ENCODE assay signal across 14 mouse cellular contexts in the genomic region with DNA sequence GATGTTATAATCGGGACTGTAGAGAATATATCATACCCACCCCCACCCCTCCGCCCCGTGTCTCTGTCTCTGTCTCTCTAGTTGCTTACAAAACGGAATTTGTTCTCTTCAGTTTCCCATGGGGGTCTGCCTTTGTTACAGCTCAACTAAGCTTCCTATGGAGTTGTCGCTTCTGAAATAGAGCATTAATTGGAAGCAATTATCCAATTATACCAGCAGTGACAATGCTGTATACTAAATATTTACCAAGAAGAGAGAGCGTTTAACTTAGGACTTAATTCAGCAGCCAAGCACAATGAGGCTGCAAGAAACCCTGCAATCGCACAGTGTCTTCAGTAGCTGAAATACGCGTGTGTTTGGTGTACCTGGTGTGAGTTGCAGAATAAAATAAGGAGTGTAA. TPM values are rescaled to one million over a fixed set of nuclear protein-coding genes. Genes with fewer than 3 reads are reported as not detected.
A peak's percentile ranks its signal among the peaks of the same experiment; 100 is the strongest.
DNase-seq lines count a peak whose midpoint lies in the region; ATAC-seq and TF ChIP-seq lines count a peak whose summit lies in the region.
"Had no signal": no experiment of that assay in that cellular context is flagged by ENCODE, and none has a peak within 500 bp of the region (broad histone marks: within the 10 kb centered on the region; RNA-seq: fewer than 3 reads in every experiment).

No protein-coding gene starts in this region.

- ATAC-seq in forebrain, postnatal 0 days = no peak
- no peak for ATAC-seq in midbrain, embryonic 11.5 days (ENCODE audit: low FRiP score)

- no peaks in the 10 kb centered on the region for H3K27me3 ChIP-seq in forebrain, postnatal 0 days (ENCODE audit: insufficient read depth, low read length)
- H3K27me3 ChIP-seq in midbrain, embryonic 11.5 days (ENCODE audit: control insufficient read depth, insufficient read depth, low read length) = no peaks in the 10 kb centered on the region
- H3K27me3 ChIP-seq: heart, embryonic 12.5 days; liver, embryonic 15.5 days had no signal

- H3K36me3 ChIP-seq in forebrain, postnatal 0 days (ENCODE audit: insufficient read depth) = no peaks in the 10 kb centered on the region
- H3K36me3 ChIP-seq in midbrain, embryonic 11.5 days (ENCODE audit: control insufficient read depth, insufficient read depth, low read length) = no peaks in the 10 kb centered on the region

- 0 out of 2 replicates have a peak overlapping the region, but pooled peaks have one; percentile 62 for H3K9ac ChIP-seq in forebrain, postnatal 0 days
- H3K9ac ChIP-seq in midbrain, embryonic 11.5 days (ENCODE audit: low read length) = peak overlapping the region; percentile 26; the same call in 1 of the 2 replicates
- H3K9ac ChIP-seq: heart, embryonic 12.5 days; liver, embryonic 15.5 days had no signal

- no peak for TF ChIP-seq CTCF in layer of hippocampus, adult 2 months (conservative IDR thresholded peaks at IDR 0.05)
- TF ChIP-seq CTCF in forebrain, postnatal 0 days (IDR thresholded peaks at IDR 0.05; ENCODE audit: low read depth) = no peak

- peaks cover 15% of the 10 kb centered on the region for H3K4me1 ChIP-seq in forebrain, postnatal 0 days (ENCODE audit: insufficient read depth)
- peaks cover 14% of the 10 kb centered on the region for H3K4me1 ChIP-seq in midbrain, embryonic 11.5 days (ENCODE audit: control insufficient read depth, insufficient read depth, low read length)
- H3K4me1 ChIP-seq: liver, embryonic 15.5 days had no signal

- no peaks in the 10 kb centered on the region for H3K9me3 ChIP-seq in forebrain, postnatal 0 days (ENCODE audit: low read length)
- H3K9me3 ChIP-seq in midbrain, embryonic 11.5 days (ENCODE audit: control insufficient read depth, low read length) = no peaks in the 10 kb centered on the region
- H3K9me3 ChIP-seq: heart, embryonic 12.5 days; liver, embryonic 15.5 days had no signal

- no peak for DNase-seq in layer of hippocampus, adult 2 months (ENCODE audit: low spot score in 2 of 2)
- DNase-seq in layer of hippocampus, postnatal 10 days (ENCODE audit: low spot score in 2 of 2) = no peak
- no peak for DNase-seq in forebrain, postnatal 0 days
- no peak for DNase-seq in midbrain, embryonic 11.5 days (ENCODE audit: low spot score, missing footprints)
- DNase-seq in retina, embryonic 14.5 days (ENCODE audit: low spot score) = peak; percentile 51
- DNase-seq in lung, postnatal 10 days = no peak
- DNase-seq in layer of hippocampus, adult 18-20 months (ENCODE audit: low spot score in 2 of 2) = no peak
- no peak for DNase-seq in kidney, postnatal 14 days
- DNase-seq: adrenal gland, postnatal 36 days; gastrocnemius, postnatal 10 days; kidney, postnatal 25 days; thymus, adult 18-20 months had no signal

- peak overlapping the region; percentile 50 for H3K4me2 ChIP-seq in forebrain, postnatal 0 days (ENCODE audit: low read depth)
- no peak overlapping the region for H3K4me2 ChIP-seq in midbrain, embryonic 11.5 days
- H3K4me2 ChIP-seq: heart, embryonic 12.5 days; liver, embryonic 15.5 days had no signal

- peak overlapping the region; percentile 88 for H3K27ac ChIP-seq in layer of hippocampus, adult 2 months
- H3K27ac ChIP-seq in forebrain, postnatal 0 days (ENCODE audit: low read depth, low read length) = peak overlapping the region; percentile 87
- peak overlapping the region; percentile 73 for H3K27ac ChIP-seq in midbrain, embryonic 11.5 days (ENCODE audit: low read depth, low read length)
- H3K27ac ChIP-seq: liver, embryonic 15.5 days had no signal

- 16% methylated on average over 9 of the region's 9 CpGs for WGBS in forebrain, postnatal 0 days
- WGBS in midbrain, embryonic 11.5 days = 74% methylated on average over 9 of the region's 9 CpGs

- H3K4me3 ChIP-seq in layer of hippocampus, adult 2 months = peak overlapping the region; percentile 43; the same call in 1 of the 2 replicates
- 0 out of 2 replicates have a peak overlapping the region, but pooled peaks have one; percentile 22 for H3K4me3 ChIP-seq in forebrain, postnatal 0 days (ENCODE audit: low read depth, low read length)
- H3K4me3 ChIP-seq in midbrain, embryonic 11.5 days (ENCODE audit: low read depth, low read length) = no peak overlapping the region
- H3K4me3 ChIP-seq: heart, embryonic 12.5 days; liver, embryonic 15.5 days had no signal

RNA-seq across cellular contexts. Expression of a gene that starts 36.4 kb away (rescaled TPM):
- total RNA-seq in layer of hippocampus, adult 2 months (2021) = 10 to 100 TPM; 82.8 to 87.7 TPM
- total RNA-seq in layer of hippocampus, postnatal 10 days (2021) = 10 to 100 TPM; 71.4 to 72.7 TPM
- 49.9 and 63.4 TPM in 2 replicates for total RNA-seq in forebrain, postnatal 0 days (2014; rRNA removed)
- 24.5 and 25.7 TPM in 2 replicates for polyA plus RNA-seq in forebrain, postnatal 0 days (2015; fragmentation: Nextera tagmentation; extraction: Ambion mirVana)
- 22.7 and 24.0 TPM in 2 replicates for polyA plus RNA-seq in midbrain, embryonic 11.5 days (2014; fragmentation: Nextera tagmentation; extraction: Ambion mirVana)
- total RNA-seq in layer of hippocampus, adult 18-20 months (2021) = 10 to 100 TPM; 80.3 to 81.6 TPM

RNA-seq across cellular contexts. Expression of a gene that starts 53.0 kb away (rescaled TPM):
- 10 to 100 TPM; 24.7 to 26.3 TPM for total RNA-seq in layer of hippocampus, adult 2 months (2021)
- total RNA-seq in layer of hippocampus, postnatal 10 days (2021) = 10 to 100 TPM; 15.6 to 17.4 TPM
- total RNA-seq in forebrain, postnatal 0 days (2014; rRNA removed) = 11.2 and 11.5 TPM in 2 replicates
- polyA plus RNA-seq in forebrain, postnatal 0 days (2015; fragmentation: Nextera tagmentation; extraction: Ambion mirVana) = 4.3 and 5.0 TPM in 2 replicates
- polyA plus RNA-seq in midbrain, embryonic 11.5 days (2014; fragmentation: Nextera tagmentation; extraction: Ambion mirVana) = 7.2 and 8.2 TPM in 2 replicates
- total RNA-seq in layer of hippocampus, adult 18-20 months (2021) = 10 to 100 TPM; 25.1 to 27.1 TPM
